Mouse (Mus musculus) brain, embryonic 14.5 days (tissue): ENCODE data around the gene BC024978.

Experiments
- CTCF ChIP-seq: fragments of 200-500 bp; IDR thresholded peaks from 2 replicates; pipeline ENCODE4 v1.5.1; 2012; ENCODE audit warnings: inconsistent platforms, mild to moderate bottlenecking, moderate library complexity, borderline replicate concordance; ENCODE audit not compliant: insufficient read depth, insufficient read length; ENCODE audit errors: extremely low read depth
- POLR2A ChIP-seq: fragments of 200-500 bp; IDR thresholded peaks from 2 replicates; pipeline ENCODE4 v1.6.1; 2012; ENCODE audit warnings: mild to moderate bottlenecking, inconsistent platforms, borderline replicate concordance; ENCODE audit not compliant: poor library complexity, insufficient read depth, insufficient read length, severe bottlenecking; ENCODE audit errors: extremely low read depth

- TF ChIP-seq CTCF (no peak), POLR2A (no peak)
Measured at GRCm38 (mm10) chr7:27238568-27238967, 43.0 kb downstream of the BC024978 start.
